Mouse (Mus musculus) hindbrain, embryonic 16.5 days (tissue): ENCODE results near the gene Syt15. TPM values are rescaled to one million over a fixed set of nuclear protein-coding genes. Genes with fewer than 3 reads are reported as not detected.

Experiments
- ATAC-seq: fragments of 200-750 bp; cut with Nextera tagmentation; 2 replicates; pipeline ENCODE4 v1.8.0; 2017; ENCODE audit warnings: moderate TSS enrichment, moderate library complexity
- H3K27ac ChIP-seq: fragments of 300-500 bp; sonication (generic); 2 replicates; pipeline ENCODE4 v1.5.1; 2014; ENCODE audit warnings: low read depth, mild to moderate bottlenecking, control low read depth, low read length, moderate library complexity
- H3K27me3 ChIP-seq: fragments of 300-500 bp; sonication (generic); replicated peaks from 2 replicates; pipeline ENCODE4 v1.6.1; 2014; ENCODE audit warnings: low read length; ENCODE audit not compliant: control insufficient read depth, insufficient read depth
- H3K36me3 ChIP-seq: fragments of 300-500 bp; sonication (generic); 2 replicates; pipeline ENCODE4 v1.6.1; 2014; ENCODE audit warnings: mild to moderate bottlenecking, low read length, moderate library complexity, mixed read lengths; ENCODE audit not compliant: control insufficient read depth, insufficient read depth
- H3K4me1 ChIP-seq: fragments of 300-500 bp; sonication (generic); 2 replicates; pipeline ENCODE4 v1.6.1; 2014; ENCODE audit warnings: low read depth, low read length; ENCODE audit not compliant: control insufficient read depth, insufficient read depth
- H3K4me2 ChIP-seq: fragments of 300-500 bp; sonication (generic); 2 replicates; pipeline ENCODE4 v1.6.1; 2014; ENCODE audit warnings: mild to moderate bottlenecking, low read length, control low read depth, moderate library complexity
- H3K4me3 ChIP-seq: fragments of 300-500 bp; sonication (generic); 2 replicates; pipeline ENCODE4 v1.5.1; 2014; ENCODE audit warnings: mild to moderate bottlenecking, low read length, control low read depth, moderate library complexity
- H3K9ac ChIP-seq: fragments of 300-500 bp; sonication (generic); 2 replicates; pipeline ENCODE4 v1.6.1; 2014; ENCODE audit warnings: low read depth, mild to moderate bottlenecking, control low read depth, low read length, moderate library complexity
- H3K9me3 ChIP-seq: fragments of 300-500 bp; sonication (generic); 2 replicates; pipeline ENCODE4 v1.6.1; 2014; ENCODE audit warnings: mild to moderate bottlenecking, low read length, moderate library complexity; ENCODE audit not compliant: control insufficient read depth
- WGBS: fragments of 180-500 bp; shearing (Covaris S2); extraction: QIAGEN DNeasy Blood & Tissue Kit; methylation state at CpG from one replicate; pipeline ENCODE4 v1.1.7; 2014; 5-methylcytosine and 5-hydroxymethylcytosine counted together
- polyA plus RNA-seq: library from polyadenylated mRNA; unstranded; fragments of >200 nt; fragmentation: Nextera tagmentation; extraction: Ambion mirVana; gene quantifications from 2 replicates; pipeline ENCODE4 v1.2.1, GENCODE M21; 2015

The Syt15 gene
- polyA plus RNA-seq, 1 experiment from 2014 or later = 0.91 TPM

DNA sequence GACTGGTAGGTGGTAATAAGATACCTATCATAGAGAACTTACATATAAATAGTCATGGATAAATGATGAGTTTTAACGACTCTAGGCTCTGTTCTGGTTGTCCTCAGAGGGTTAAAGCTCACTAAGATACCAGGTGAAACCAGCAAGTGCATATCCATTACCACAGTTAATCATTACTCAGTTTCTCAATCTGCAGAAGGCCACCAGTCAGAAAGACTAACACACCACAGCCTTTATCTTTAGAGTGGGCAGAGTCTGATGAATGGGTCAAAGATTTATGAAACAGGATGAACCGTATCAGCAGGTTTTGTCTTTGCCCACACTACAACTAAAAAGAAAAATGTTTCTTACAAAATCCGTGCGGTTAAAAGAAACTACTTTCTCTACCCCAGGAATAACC lies 55.8 kb downstream of the Syt15 start:
- H3K27me3 ChIP-seq = no peaks in the 10 kb centered on the region
- no peak overlapping the region for H3K4me2 ChIP-seq
- no peaks in the 10 kb centered on the region for H3K9me3 ChIP-seq
- H3K4me3 ChIP-seq = no peak overlapping the region
- no peak for ATAC-seq
- no peaks in the 10 kb centered on the region for H3K4me1 ChIP-seq
- H3K27ac ChIP-seq = no peak overlapping the region
- H3K9ac ChIP-seq = no peak overlapping the region
- no peaks in the 10 kb centered on the region for H3K36me3 ChIP-seq
- 96% methylated on average over 4 of the region's 4 CpGs for WGBS

DNA sequence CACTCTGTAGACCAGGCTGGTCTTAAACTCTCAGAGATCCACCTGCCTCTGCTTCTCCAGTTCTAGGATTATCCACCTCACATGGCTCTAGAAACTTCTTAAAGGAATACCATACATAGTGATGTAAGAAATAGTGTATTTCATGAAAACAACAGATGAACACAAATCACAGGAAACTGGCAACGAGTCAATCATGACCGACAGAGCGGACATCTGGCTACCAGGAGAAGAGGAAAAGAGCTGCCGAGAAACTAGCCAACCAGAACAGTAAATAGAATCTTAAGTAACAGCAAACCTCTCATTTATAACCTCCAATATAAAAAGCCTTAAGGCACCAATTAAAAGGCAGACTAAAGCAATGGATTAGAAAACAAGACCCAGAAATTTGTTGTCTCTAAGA lies 60.3 kb downstream of the Syt15 start:
- no peak overlapping the region for H3K4me3 ChIP-seq
- H3K27ac ChIP-seq = no peak overlapping the region
- H3K9ac ChIP-seq = no peak overlapping the region
- no peaks in the 10 kb centered on the region for H3K36me3 ChIP-seq
- H3K27me3 ChIP-seq = no peaks in the 10 kb centered on the region
- no peaks in the 10 kb centered on the region for H3K4me1 ChIP-seq
- no peaks in the 10 kb centered on the region for H3K9me3 ChIP-seq
- no peak overlapping the region for H3K4me2 ChIP-seq
- no peak for ATAC-seq
- WGBS = 70% methylated on average over 4 of the region's 4 CpGs

Other genes starting within 250 kb of the Syt15 start
- gene Zfp488, start 240.8 kb upstream of the Syt15 start, polyA plus RNA-seq = 1.5 and 1.6 TPM in 2 replicates
- gene Gm30083, start 204.4 kb upstream of the Syt15 start, polyA plus RNA-seq = not detected in 2 replicates
- gene Gm5460, start 202.8 kb upstream of the Syt15 start, polyA plus RNA-seq = not detected in 2 replicates
- not detected in 2 replicates for gene Antxrl, start 166.9 kb upstream of the Syt15 start, polyA plus RNA-seq
- gene Anxa8, start 133.6 kb upstream of the Syt15 start, polyA plus RNA-seq = 0.24 and 0.27 TPM in 2 replicates
- 0.30 TPM in 1 of 2 replicates, not detected in the other for gene A630023A22Rik, start 116.8 kb upstream of the Syt15 start, polyA plus RNA-seq
- 0.30 and 0.31 TPM in 2 replicates for gene Npy4r, start 67.1 kb upstream of the Syt15 start, polyA plus RNA-seq
- gene Gprin2, start 17.9 kb upstream of the Syt15 start, polyA plus RNA-seq = 5.1 and 6.1 TPM in 2 replicates
- gene Shld2, start 90.9 kb downstream of the Syt15 start, polyA plus RNA-seq = 5.4 and 5.8 TPM in 2 replicates
- gene Glud1, start 91.1 kb downstream of the Syt15 start, polyA plus RNA-seq = 112 and 115 TPM in 2 replicates
- not detected in 2 replicates for gene Fam25c, start 135.8 kb downstream of the Syt15 start, polyA plus RNA-seq
- gene Sncg, start 155.2 kb downstream of the Syt15 start, polyA plus RNA-seq = 188 and 207 TPM in 2 replicates
- gene Mmrn2, start 155.9 kb downstream of the Syt15 start, polyA plus RNA-seq = 3.8 and 5.0 TPM in 2 replicates